Mouse (Mus musculus): ENCODE measurements around the gene Galnt17. TPM values are rescaled to one million over a fixed set of nuclear protein-coding genes. Genes with fewer than 3 reads are reported as not detected.

Gene Galnt17
- polyA plus RNA-seq, 1 experiment from 2014 or later: 0.96 TPM

DNA sequence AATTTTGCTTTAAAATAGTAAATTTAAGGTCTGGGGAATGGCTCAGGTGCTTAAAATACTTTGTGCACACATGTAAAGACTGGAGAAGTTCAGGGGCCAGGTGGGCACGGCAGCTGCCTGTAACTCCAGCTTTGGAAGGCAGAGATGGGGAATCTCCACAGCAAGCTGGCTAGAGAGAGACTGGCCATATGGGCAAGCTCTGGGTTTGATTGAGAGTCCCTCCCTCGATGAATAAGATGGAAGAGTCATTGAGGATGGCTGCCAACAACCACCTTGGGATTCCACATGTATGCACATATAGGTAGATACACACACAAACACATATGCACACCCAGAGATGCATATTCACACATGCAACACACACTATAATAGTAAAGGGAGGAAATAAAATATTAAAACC, 42.0 kb downstream of the Galnt17 start:
- H3K4me2 ChIP-seq: no peak overlapping the region
- no peaks in the 10 kb centered on the region for H3K9me3 ChIP-seq (replicated peaks; ENCODE audit: control insufficient read depth, low read length)
- no peaks in the 10 kb centered on the region for H3K4me1 ChIP-seq (ENCODE audit: control insufficient read depth, insufficient read depth, low read length)
- H3K27me3 ChIP-seq (ENCODE audit: control insufficient read depth, insufficient read depth, low read length): no peaks in the 10 kb centered on the region
- no peak overlapping the region for H3K9ac ChIP-seq (ENCODE audit: low read depth, low read length)
- H3K27ac ChIP-seq (ENCODE audit: low read depth, low read length): no peak overlapping the region
- 60% methylated on average over 2 of the region's 2 CpGs for WGBS (ENCODE audit: insufficient replicate concordance)
- ATAC-seq (replicated peaks; ENCODE audit: insufficient number of reproducible peaks, low FRiP score, low TSS enrichment): no peak
- no peaks in the 10 kb centered on the region for H3K36me3 ChIP-seq (ENCODE audit: control insufficient read depth, insufficient read depth, low read length)
- no peak overlapping the region for H3K4me3 ChIP-seq (ENCODE audit: low read depth, low read length)

DNA sequence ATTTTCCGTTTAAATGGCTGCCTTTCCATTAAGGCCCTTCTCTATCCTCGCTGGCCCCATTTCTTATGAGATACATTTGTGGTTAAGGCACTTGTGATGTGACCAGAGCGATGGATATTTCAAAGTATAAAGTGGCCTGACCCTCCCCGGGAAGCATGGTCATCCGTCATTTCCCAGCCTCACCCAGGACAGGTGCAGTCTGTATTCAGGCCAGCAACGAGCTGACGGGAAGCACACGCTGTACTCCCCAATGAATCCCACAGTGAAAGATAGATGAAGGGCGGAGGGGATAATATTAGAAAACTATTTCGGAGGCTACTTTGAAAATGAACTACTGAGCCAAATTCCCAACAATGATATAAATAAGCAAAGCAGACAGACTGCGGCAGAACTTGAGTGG, 44.2 kb downstream of the Galnt17 start:
- Histone ChIP-seq H3K4me1 (ENCODE audit: control insufficient read depth, insufficient read depth, low read length) (no peaks in the 10 kb centered on the region), H3K4me2 (no peak overlapping the region), H3K27ac (ENCODE audit: low read depth, low read length) (no peak overlapping the region), H3K9ac (ENCODE audit: low read depth, low read length) (no peak overlapping the region), H3K4me3 (ENCODE audit: low read depth, low read length) (no peak overlapping the region), H3K36me3 (ENCODE audit: control insufficient read depth, insufficient read depth, low read length) (no peaks in the 10 kb centered on the region), H3K9me3 (replicated peaks; ENCODE audit: control insufficient read depth, low read length) (no peaks in the 10 kb centered on the region), H3K27me3 (ENCODE audit: control insufficient read depth, insufficient read depth, low read length) (no peaks in the 10 kb centered on the region)
- WGBS (ENCODE audit: insufficient replicate concordance): 76% methylated on average over 11 of the region's 11 CpGs
- ATAC-seq (replicated peaks; ENCODE audit: insufficient number of reproducible peaks, low FRiP score, low TSS enrichment): no peak

DNA sequence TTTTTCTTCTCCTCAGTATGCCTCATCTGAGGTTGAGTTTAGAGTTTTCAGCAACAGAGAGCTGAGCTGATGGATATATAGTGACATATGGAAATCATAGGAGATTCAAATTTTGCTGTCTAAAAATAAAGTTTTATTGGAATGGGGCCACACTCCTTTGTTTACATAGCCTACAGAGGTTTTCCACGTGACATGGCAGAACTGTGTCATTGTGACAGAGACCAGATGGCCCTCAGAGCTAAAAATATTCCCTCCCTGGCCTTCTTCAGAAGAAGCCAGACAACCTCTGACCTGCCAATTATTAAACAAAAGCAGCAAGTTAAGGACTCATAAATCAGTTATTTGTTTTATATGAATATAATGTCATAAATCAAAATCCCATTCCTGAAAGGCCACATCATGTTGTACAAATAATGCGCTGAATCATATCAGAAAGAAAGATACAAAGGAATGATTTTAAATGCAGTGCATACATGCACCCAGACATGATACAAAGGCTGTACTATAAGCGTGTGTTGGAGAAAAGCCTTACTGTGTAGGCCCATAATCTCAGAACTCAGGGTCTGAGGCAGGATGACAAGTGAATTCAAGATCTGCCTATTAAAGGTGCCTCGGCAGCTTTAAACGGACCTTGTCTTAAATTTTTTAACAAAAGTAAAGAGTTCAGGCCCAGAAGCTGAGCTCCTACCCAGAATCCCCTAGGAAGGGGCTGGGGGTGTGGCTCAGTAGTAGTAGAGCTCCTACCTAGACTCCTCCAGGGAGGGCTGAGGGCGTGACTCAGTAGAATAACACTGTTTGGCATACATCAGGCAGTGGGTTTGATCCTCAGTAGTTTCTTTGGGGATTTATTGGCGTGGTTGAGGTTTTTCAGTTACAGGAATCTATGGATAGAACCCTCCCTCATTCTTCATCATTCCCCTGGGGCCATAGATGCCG, 57.3 kb downstream of the Galnt17 start:
- no peak overlapping the region for H3K4me3 ChIP-seq (ENCODE audit: low read depth, low read length)
- H3K4me1 ChIP-seq (ENCODE audit: control insufficient read depth, insufficient read depth, low read length): peaks cover 5% of the 10 kb centered on the region; the same call in 1 of the 2 replicates
- H3K9ac ChIP-seq (ENCODE audit: low read depth, low read length): no peak overlapping the region
- no peak for ATAC-seq (replicated peaks; ENCODE audit: insufficient number of reproducible peaks, low FRiP score, low TSS enrichment)
- peak overlapping the region; percentile 85 for H3K27ac ChIP-seq (ENCODE audit: low read depth, low read length)
- no peaks in the 10 kb centered on the region for H3K27me3 ChIP-seq (ENCODE audit: control insufficient read depth, insufficient read depth, low read length)
- no peaks in the 10 kb centered on the region for H3K36me3 ChIP-seq (ENCODE audit: control insufficient read depth, insufficient read depth, low read length)
- 62% methylated on average over 8 of the region's 8 CpGs for WGBS (ENCODE audit: insufficient replicate concordance)
- no peak overlapping the region for H3K4me2 ChIP-seq
- no peaks in the 10 kb centered on the region for H3K9me3 ChIP-seq (replicated peaks; ENCODE audit: control insufficient read depth, low read length)

DNA sequence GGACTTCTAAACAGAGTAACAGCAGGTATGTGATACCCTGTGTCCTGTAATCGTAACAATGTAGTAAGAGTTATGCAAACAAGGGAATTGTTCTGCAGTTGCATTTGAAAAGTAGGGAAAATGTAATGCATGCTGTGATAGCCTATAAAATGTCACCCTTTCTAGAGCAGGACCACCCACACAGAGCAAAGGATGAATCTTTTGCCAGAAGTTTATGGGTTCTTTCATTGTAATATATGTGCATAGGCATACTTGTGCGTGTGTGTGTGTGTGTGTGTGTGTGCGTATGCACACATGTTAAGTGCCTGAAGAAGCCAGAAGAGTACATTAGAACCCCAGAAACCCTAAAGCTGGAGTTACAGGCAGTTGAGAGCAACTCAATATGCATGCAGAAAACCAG, 59.9 kb downstream of the Galnt17 start:
- Histone ChIP-seq H3K4me3 (ENCODE audit: low read depth, low read length) (no peak overlapping the region), H3K27ac (ENCODE audit: low read depth, low read length) (no peak overlapping the region), H3K4me2 (no peak overlapping the region), H3K4me1 (ENCODE audit: control insufficient read depth, insufficient read depth, low read length) (peaks cover 5% of the 10 kb centered on the region; the same call in 1 of the 2 replicates), H3K9me3 (replicated peaks; ENCODE audit: control insufficient read depth, low read length) (no peaks in the 10 kb centered on the region), H3K36me3 (ENCODE audit: control insufficient read depth, insufficient read depth, low read length) (no peaks in the 10 kb centered on the region), H3K27me3 (ENCODE audit: control insufficient read depth, insufficient read depth, low read length) (no peaks in the 10 kb centered on the region), H3K9ac (ENCODE audit: low read depth, low read length) (no peak overlapping the region)
- no peak for ATAC-seq (replicated peaks; ENCODE audit: insufficient number of reproducible peaks, low FRiP score, low TSS enrichment)
- 91% methylated on average over 3 of the region's 3 CpGs for WGBS (ENCODE audit: insufficient replicate concordance)

DNA sequence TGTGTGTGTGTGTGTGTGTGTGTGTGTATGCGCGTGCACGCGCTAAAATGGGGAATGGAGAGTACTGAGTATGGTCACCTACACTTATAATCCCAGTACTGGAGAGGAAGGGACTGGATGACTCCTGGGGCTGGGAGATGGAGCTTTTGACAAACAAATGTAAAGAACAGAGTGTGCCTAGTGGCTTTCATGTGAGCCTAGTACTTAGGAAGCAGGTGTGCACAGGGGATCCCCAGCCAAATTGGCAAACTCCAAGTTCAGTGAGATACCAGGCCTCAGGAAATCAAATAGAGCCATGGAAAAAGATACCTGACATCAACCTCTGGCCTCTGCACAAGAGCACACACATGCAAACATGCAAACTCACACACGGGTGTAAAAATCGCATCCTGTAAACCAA, 61.7 kb downstream of the Galnt17 start:
- peaks cover 5% of the 10 kb centered on the region; the same call in 1 of the 2 replicates for H3K4me1 ChIP-seq (ENCODE audit: control insufficient read depth, insufficient read depth, low read length)
- no peak overlapping the region for H3K9ac ChIP-seq (ENCODE audit: low read depth, low read length)
- no peak overlapping the region for H3K4me2 ChIP-seq
- WGBS (ENCODE audit: insufficient replicate concordance): 89% methylated on average over 6 of the region's 6 CpGs
- no peaks in the 10 kb centered on the region for H3K36me3 ChIP-seq (ENCODE audit: control insufficient read depth, insufficient read depth, low read length)
- no peaks in the 10 kb centered on the region for H3K9me3 ChIP-seq (replicated peaks; ENCODE audit: control insufficient read depth, low read length)
- H3K27me3 ChIP-seq (ENCODE audit: control insufficient read depth, insufficient read depth, low read length): no peaks in the 10 kb centered on the region
- H3K4me3 ChIP-seq (ENCODE audit: low read depth, low read length): no peak overlapping the region
- H3K27ac ChIP-seq (ENCODE audit: low read depth, low read length): no peak overlapping the region
- ATAC-seq (replicated peaks; ENCODE audit: insufficient number of reproducible peaks, low FRiP score, low TSS enrichment): no peak

DNA sequence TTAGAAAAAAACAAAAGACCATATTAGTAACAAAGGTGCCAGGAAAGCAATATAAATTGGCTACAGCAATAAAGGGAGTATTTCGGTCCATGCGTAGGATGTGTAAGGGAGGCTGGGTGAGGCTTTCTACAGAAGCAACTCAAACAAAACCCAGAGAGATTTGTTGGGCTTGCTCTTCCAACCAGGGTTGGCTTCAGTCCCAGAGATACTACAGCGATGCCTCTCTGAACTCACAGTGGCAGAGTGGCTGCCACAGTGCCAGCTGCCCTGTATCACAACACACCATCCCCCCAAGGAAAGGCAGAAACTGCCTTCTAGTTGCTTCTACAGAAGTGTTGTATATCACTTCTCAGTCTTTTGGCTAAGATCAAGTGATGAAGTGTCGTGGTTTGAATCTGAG, 66.6 kb downstream of the Galnt17 start:
- Histone ChIP-seq H3K27me3 (ENCODE audit: control insufficient read depth, insufficient read depth, low read length) (no peaks in the 10 kb centered on the region), H3K4me1 (ENCODE audit: control insufficient read depth, insufficient read depth, low read length) (no peaks in the 10 kb centered on the region), H3K9ac (ENCODE audit: low read depth, low read length) (no peak overlapping the region), H3K4me3 (ENCODE audit: low read depth, low read length) (no peak overlapping the region), H3K9me3 (replicated peaks; ENCODE audit: control insufficient read depth, low read length) (no peaks in the 10 kb centered on the region), H3K4me2 (no peak overlapping the region), H3K36me3 (ENCODE audit: control insufficient read depth, insufficient read depth, low read length) (no peaks in the 10 kb centered on the region), H3K27ac (ENCODE audit: low read depth, low read length) (no peak overlapping the region)
- WGBS (ENCODE audit: insufficient replicate concordance): 83% methylated on average over 4 of the region's 4 CpGs
- ATAC-seq (replicated peaks; ENCODE audit: insufficient number of reproducible peaks, low FRiP score, low TSS enrichment): no peak

DNA sequence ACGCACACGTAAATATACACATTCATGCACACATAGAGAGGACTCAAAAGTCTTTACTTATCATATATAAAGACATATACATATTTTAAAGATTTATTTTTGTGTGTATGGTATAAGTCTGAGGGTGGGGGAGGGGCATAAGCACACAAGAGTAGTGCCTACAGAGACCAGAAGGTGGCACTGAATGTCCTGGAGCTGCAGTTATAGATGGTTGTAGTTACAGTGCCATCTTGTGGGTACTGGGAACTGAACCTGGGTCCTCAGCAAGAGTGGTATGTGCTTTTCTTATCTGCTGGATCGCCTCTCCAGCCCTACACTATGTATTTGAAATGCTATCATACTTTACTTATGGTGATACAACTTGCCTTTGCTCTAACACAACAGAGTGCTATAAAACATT, 68.5 kb downstream of the Galnt17 start:
- Histone ChIP-seq H3K4me1 (ENCODE audit: control insufficient read depth, insufficient read depth, low read length) (no peaks in the 10 kb centered on the region), H3K27ac (ENCODE audit: low read depth, low read length) (no peak overlapping the region), H3K9me3 (replicated peaks; ENCODE audit: control insufficient read depth, low read length) (no peaks in the 10 kb centered on the region), H3K4me3 (ENCODE audit: low read depth, low read length) (no peak overlapping the region), H3K27me3 (ENCODE audit: control insufficient read depth, insufficient read depth, low read length) (no peaks in the 10 kb centered on the region), H3K36me3 (ENCODE audit: control insufficient read depth, insufficient read depth, low read length) (no peaks in the 10 kb centered on the region), H3K9ac (ENCODE audit: low read depth, low read length) (no peak overlapping the region), H3K4me2 (no peak overlapping the region)
- ATAC-seq (replicated peaks; ENCODE audit: insufficient number of reproducible peaks, low FRiP score, low TSS enrichment): no peak
- 87% methylated on average over 3 of the region's 3 CpGs for WGBS (ENCODE audit: insufficient replicate concordance)

DNA sequence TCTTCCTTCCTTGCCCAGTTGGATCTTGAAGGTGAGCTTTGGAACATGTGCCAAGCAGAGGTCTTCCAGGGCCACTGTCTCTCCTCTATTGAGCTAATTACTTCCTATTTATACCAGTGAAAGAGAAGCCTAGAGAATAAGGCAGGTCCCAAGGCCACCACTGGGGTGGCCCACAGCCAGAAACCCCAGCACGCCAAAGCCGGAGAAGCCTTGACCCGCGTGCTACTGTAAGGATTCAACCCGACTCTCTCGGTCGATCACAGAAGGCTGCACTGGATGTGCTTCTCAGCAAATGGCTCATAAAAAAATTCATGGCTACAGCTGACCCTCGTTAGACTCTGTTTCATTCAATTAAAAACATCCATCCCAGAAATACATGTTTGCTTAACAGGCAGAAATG, 71.4 kb downstream of the Galnt17 start:
- Histone ChIP-seq H3K9ac (ENCODE audit: low read depth, low read length) (no peak overlapping the region), H3K36me3 (ENCODE audit: control insufficient read depth, insufficient read depth, low read length) (no peaks in the 10 kb centered on the region), H3K4me3 (ENCODE audit: low read depth, low read length) (no peak overlapping the region), H3K9me3 (replicated peaks; ENCODE audit: control insufficient read depth, low read length) (no peaks in the 10 kb centered on the region), H3K4me2 (no peak overlapping the region), H3K27me3 (ENCODE audit: control insufficient read depth, insufficient read depth, low read length) (no peaks in the 10 kb centered on the region), H3K4me1 (ENCODE audit: control insufficient read depth, insufficient read depth, low read length) (no peaks in the 10 kb centered on the region), H3K27ac (ENCODE audit: low read depth, low read length) (no peak overlapping the region)
- WGBS (ENCODE audit: insufficient replicate concordance): 93% methylated on average over 8 of the region's 8 CpGs
- ATAC-seq (replicated peaks; ENCODE audit: insufficient number of reproducible peaks, low FRiP score, low TSS enrichment): no peak

DNA sequence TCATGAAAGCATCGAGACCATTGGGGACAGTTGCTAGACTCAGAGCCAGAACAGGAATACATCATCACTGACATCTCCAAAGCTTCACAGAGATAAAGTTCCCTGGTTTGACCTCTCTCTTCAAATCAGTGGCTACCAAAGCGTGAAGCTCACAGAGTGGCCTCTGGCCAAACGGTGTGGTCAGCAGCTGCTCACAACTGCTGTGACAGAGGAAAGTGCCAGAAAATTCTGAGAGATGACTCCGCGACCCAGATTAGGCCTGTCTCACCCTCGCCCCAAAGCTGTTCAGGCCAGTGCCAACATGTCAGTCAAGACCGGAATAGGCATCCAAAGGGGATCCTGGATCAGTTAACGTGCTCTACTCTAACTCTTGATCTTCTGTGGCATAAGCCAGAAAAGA, 74.5 kb downstream of the Galnt17 start:
- WGBS (ENCODE audit: insufficient replicate concordance): 82% methylated on average over 8 of the region's 8 CpGs
- H3K27ac ChIP-seq (ENCODE audit: low read depth, low read length): no peak overlapping the region
- peaks cover 6% of the 10 kb centered on the region for H3K4me1 ChIP-seq (ENCODE audit: control insufficient read depth, insufficient read depth, low read length)
- no peak overlapping the region for H3K4me2 ChIP-seq
- no peak for ATAC-seq (replicated peaks; ENCODE audit: insufficient number of reproducible peaks, low FRiP score, low TSS enrichment)
- no peak overlapping the region for H3K4me3 ChIP-seq (ENCODE audit: low read depth, low read length)
- no peak overlapping the region for H3K9ac ChIP-seq (ENCODE audit: low read depth, low read length)
- H3K36me3 ChIP-seq (ENCODE audit: control insufficient read depth, insufficient read depth, low read length): no peaks in the 10 kb centered on the region
- no peaks in the 10 kb centered on the region for H3K9me3 ChIP-seq (replicated peaks; ENCODE audit: control insufficient read depth, low read length)
- no peaks in the 10 kb centered on the region for H3K27me3 ChIP-seq (ENCODE audit: control insufficient read depth, insufficient read depth, low read length)
